Mouse (Mus musculus) urinary bladder, postnatal 14 days (tissue): ENCODE results near the gene Gm3106.
"Not testable (repeated sequence)": the region's sequence is repeated elsewhere in the genome, so short reads cannot be mapped to it uniquely, and the experiment has no call there.

ENCODE experiments used
- DNase-seq: peaks from one replicate; pipeline ENCODE4 v3.0.0; 2021; ENCODE audit warnings: low spot score

The Gm3106 gene

DNA sequence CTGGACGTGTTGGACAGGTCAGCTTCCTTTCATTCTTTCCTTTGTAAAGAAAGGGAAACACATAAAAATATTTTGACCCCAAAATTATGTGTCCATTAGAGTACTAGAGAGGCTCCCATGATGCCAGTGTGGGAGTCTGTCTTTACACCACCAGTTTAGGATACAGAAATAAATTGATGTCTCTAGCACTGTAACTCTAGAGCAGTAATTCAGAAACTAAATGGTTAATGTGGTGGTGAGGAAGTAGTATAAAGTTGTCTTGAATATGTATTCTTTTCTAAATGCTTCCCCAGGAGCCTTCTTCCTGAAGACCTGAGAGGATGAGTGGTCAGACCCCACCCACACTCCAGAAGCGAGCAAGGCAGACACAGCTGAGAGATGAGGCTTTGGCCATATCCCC, at the start of gene Gm3106:
Gene Gm3106 (plus strand): TSS at position 301 of the 400 bp plus-strand sequence.
- DNase-seq, result not testable (repeated sequence)
